Mouse (Mus musculus): ENCODE data around the gene Tcap. TPM values are rescaled to one million over a fixed set of nuclear protein-coding genes. Genes with fewer than 3 reads are reported as not detected.

Gene Tcap
- polyA plus RNA-seq, 1 experiment, result 83.8 TPM

DNA sequence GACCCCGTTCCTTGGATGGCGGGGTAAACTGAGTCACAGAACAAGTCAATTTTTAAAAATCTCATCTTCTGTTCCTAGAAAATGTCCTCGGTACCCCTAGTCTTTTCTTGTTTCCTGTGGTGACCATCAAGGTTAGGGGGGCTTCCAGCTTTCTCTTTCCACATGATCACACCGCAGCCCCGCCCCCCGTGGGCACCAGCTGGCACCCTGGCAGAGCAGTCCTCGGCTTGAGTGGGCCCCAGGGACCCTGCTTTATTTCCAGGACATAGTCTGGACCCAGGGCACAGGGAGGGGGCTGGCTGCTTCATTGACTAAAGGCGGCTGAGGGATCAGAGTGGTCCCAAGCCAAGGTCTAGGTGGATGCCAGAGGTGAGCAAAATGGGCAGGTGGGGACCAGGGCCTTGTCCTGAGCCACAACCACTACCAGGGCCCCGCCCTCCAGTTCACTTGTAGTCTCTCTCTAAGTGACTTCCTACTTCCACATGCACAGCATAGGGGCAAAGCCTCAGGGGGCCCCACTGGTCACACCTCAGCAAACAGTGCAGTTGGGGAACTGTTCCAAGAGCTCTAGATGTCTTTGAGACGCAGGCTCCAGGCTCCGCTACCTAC, 43.8 kb upstream of the Tcap start:
- H3K4me3 ChIP-seq (ENCODE audit: control insufficient read depth, insufficient read depth, low read length), result no peak overlapping the region
- WGBS, result 21% methylated on average over 11 of the region's 11 CpGs

DNA sequence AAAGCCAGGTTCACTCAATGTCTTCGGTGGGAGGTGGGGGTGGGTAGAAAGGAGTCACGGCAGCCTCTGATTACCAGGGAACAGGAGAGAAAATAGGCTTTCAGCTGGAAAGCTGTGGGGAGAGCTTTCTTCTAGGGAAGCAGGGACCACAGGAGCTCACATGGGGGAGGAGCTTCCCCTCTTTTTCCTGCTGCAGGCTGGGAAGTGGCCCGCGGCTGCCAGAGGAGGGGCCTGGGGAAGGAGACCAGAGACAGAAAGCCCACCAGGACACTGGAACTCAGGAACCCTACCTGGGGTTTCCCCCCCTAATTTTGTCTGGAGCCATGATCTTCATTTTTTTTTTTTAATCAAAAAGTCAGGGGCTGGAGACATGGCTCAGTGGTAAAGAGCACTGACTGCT, 43.0 kb upstream of the Tcap start:
- no peak overlapping the region for H3K27ac ChIP-seq (ENCODE audit: control insufficient read depth, insufficient read depth, low read length)
- H3K27me3 ChIP-seq (ENCODE audit: control insufficient read depth, insufficient read depth, low read length), result peaks cover 23% of the 10 kb centered on the region; the same call in 1 of the 2 replicates
- H3K36me3 ChIP-seq (ENCODE audit: control insufficient read depth, insufficient read depth, low read length), result no peaks in the 10 kb centered on the region
- WGBS, result 18% methylated on average over 4 of the region's 4 CpGs
- peaks cover 6% of the 10 kb centered on the region for H3K4me1 ChIP-seq (replicated peaks; ENCODE audit: control insufficient read depth, insufficient read depth, low read length)
- no peak overlapping the region for H3K4me3 ChIP-seq (ENCODE audit: control insufficient read depth, insufficient read depth, low read length)
- DNase-seq, result no peak
- TF ChIP-seq POLR2A (IDR thresholded peaks at IDR 0.05; ENCODE audit: control insufficient read depth, extremely low read depth, insufficient read depth, low read length, poor library complexity) (no peak), CTCF (IDR thresholded peaks at IDR 0.05; ENCODE audit: borderline replicate concordance, control insufficient read depth, extremely low read depth, insufficient read depth, low read length, poor library complexity) (no peak)

More for the DNA sequence above, 43.8 kb upstream of the Tcap start:
- no peak overlapping the region for H3K27ac ChIP-seq (ENCODE audit: control insufficient read depth, insufficient read depth, low read length)
- H3K27me3 ChIP-seq (ENCODE audit: control insufficient read depth, insufficient read depth, low read length), result peaks cover 29% of the 10 kb centered on the region
- DNase-seq, result no peak
- no peak for TF ChIP-seq POLR2A (IDR thresholded peaks at IDR 0.05; ENCODE audit: control insufficient read depth, extremely low read depth, insufficient read depth, low read length, poor library complexity)
- TF ChIP-seq CTCF (IDR thresholded peaks at IDR 0.05; ENCODE audit: borderline replicate concordance, control insufficient read depth, extremely low read depth, insufficient read depth, low read length, poor library complexity), result no peak
- H3K4me1 ChIP-seq (replicated peaks; ENCODE audit: control insufficient read depth, insufficient read depth, low read length), result peaks cover 6% of the 10 kb centered on the region
- H3K36me3 ChIP-seq (ENCODE audit: control insufficient read depth, insufficient read depth, low read length), result no peaks in the 10 kb centered on the region

DNA sequence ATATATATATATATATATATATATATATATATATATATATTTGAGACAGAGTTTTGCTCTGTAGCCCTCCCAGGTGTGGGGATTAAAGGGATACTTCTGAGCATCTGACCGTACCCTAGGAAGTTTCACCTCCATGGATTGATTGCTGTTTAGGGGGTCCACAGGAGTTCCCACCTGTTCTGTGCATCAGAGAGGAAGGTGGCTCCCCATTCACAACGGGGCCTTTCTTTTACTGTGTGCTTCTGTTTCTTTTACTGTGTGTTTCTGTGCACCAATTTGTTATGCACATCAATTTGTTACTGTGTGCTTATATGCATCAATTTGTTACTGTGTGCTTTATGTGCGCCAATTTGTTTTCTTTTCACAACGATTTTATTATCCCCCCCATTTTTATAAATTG, 42.4 kb upstream of the Tcap start:
- no peak for DNase-seq
- H3K27me3 ChIP-seq (ENCODE audit: control insufficient read depth, insufficient read depth, low read length), result peaks cover 19% of the 10 kb centered on the region; the same call in 1 of the 2 replicates
- TF ChIP-seq CTCF (IDR thresholded peaks at IDR 0.05; ENCODE audit: borderline replicate concordance, control insufficient read depth, extremely low read depth, insufficient read depth, low read length, poor library complexity) (no peak), POLR2A (IDR thresholded peaks at IDR 0.05; ENCODE audit: control insufficient read depth, extremely low read depth, insufficient read depth, low read length, poor library complexity) (no peak)
- H3K4me1 ChIP-seq (replicated peaks; ENCODE audit: control insufficient read depth, insufficient read depth, low read length), result peaks cover 6% of the 10 kb centered on the region
- H3K27ac ChIP-seq (ENCODE audit: control insufficient read depth, insufficient read depth, low read length), result no peak overlapping the region
- H3K4me3 ChIP-seq (ENCODE audit: control insufficient read depth, insufficient read depth, low read length), result no peak overlapping the region
- 69% methylated on average over 4 of the region's 4 CpGs for WGBS
- no peaks in the 10 kb centered on the region for H3K36me3 ChIP-seq (ENCODE audit: control insufficient read depth, insufficient read depth, low read length)

DNA sequence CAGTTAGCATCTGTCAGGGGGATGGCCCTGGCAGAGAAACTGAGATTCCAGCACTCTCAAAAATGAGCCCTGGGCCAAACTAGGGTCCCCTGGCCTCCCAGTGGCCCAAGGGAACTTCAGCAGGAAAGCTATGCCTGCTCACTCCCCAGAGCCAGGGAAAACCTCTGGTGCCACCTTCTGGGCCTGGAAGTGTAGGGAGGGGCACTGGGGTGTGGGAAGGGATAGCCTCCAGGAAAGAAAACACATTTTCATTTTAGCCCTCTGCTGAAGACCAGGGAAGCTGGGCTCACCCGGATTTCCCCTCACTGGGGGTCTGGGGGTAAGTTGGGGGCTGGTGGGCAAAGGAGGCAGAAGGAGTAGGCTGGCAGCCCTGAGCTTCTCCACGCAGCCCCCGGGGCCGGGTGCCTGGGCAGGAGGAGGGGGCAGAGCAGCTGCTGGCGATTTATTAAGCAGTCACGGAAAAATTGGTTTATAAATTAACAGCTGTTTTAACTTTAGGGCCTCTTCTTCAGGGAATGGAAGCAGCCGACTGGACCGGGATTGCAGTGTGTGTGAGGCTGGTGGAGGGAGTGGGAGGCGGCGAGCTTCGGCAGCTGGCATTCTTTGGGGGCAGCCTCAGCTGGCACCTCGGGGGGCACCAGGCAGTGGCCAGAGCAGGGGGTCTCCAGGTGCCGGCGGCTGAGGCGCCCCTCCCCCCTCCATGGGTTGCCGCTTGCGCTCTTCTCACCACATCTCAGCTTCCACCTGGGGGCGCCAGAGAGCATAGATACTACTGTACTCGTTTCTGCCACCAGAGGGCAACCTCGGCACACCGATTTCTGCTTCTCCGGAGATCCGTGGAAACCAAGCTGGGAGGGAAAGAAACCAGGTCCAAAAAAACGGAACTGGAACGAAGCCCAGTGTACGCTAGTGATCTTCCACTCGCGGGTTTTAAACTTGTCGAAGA, 41.3 kb upstream of the Tcap start:
- Histone ChIP-seq H3K4me1 (replicated peaks; ENCODE audit: control insufficient read depth, insufficient read depth, low read length) (peaks cover 2% of the 10 kb centered on the region), H3K27me3 (ENCODE audit: control insufficient read depth, insufficient read depth, low read length) (peaks cover 16% of the 10 kb centered on the region; the same call in 1 of the 2 replicates), H3K27ac (ENCODE audit: control insufficient read depth, insufficient read depth, low read length) (no peak overlapping the region), H3K4me3 (ENCODE audit: control insufficient read depth, insufficient read depth, low read length) (no peak overlapping the region), H3K36me3 (ENCODE audit: control insufficient read depth, insufficient read depth, low read length) (no peaks in the 10 kb centered on the region)
- DNase-seq, result peak; percentile 89
- 4% methylated on average over 29 of the region's 29 CpGs for WGBS
- no peak for TF ChIP-seq POLR2A (IDR thresholded peaks at IDR 0.05; ENCODE audit: control insufficient read depth, extremely low read depth, insufficient read depth, low read length, poor library complexity)
- peak; percentile 99 for TF ChIP-seq CTCF (IDR thresholded peaks at IDR 0.05; ENCODE audit: borderline replicate concordance, control insufficient read depth, extremely low read depth, insufficient read depth, low read length, poor library complexity)

DNA sequence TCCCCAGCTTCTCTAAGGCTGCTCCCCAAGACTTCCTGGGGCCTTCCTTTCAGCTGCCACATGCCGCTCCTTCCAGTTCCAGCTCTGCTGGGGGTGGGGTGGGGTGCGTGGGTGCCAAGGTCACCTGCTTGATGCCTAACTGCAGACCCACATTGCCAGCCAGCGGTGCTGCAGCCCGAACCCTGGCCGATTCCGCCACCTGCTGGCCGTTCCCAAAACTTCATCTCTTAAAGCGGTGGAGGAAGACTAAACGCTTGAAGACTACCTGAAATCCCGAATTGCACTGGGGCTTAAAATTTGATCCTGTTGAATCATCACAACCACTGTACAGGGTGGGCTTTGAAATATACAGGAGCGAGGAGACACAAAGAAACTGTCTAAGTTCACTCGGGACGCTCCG, 38.4 kb upstream of the Tcap start:
- H3K27me3 ChIP-seq (ENCODE audit: control insufficient read depth, insufficient read depth, low read length), result peaks cover 4% of the 10 kb centered on the region; the same call in 1 of the 2 replicates
- no peaks in the 10 kb centered on the region for H3K36me3 ChIP-seq (ENCODE audit: control insufficient read depth, insufficient read depth, low read length)
- peaks cover 9% of the 10 kb centered on the region for H3K4me1 ChIP-seq (replicated peaks; ENCODE audit: control insufficient read depth, insufficient read depth, low read length)
- no peak overlapping the region for H3K27ac ChIP-seq (ENCODE audit: control insufficient read depth, insufficient read depth, low read length)
- peak; percentile 85 for DNase-seq
- TF ChIP-seq POLR2A (IDR thresholded peaks at IDR 0.05; ENCODE audit: control insufficient read depth, extremely low read depth, insufficient read depth, low read length, poor library complexity) (no peak), CTCF (IDR thresholded peaks at IDR 0.05; ENCODE audit: borderline replicate concordance, control insufficient read depth, extremely low read depth, insufficient read depth, low read length, poor library complexity) (peak; percentile 92)
- WGBS, result 2% methylated on average over 14 of the region's 14 CpGs
- H3K4me3 ChIP-seq (ENCODE audit: control insufficient read depth, insufficient read depth, low read length), result no peak overlapping the region

DNA sequence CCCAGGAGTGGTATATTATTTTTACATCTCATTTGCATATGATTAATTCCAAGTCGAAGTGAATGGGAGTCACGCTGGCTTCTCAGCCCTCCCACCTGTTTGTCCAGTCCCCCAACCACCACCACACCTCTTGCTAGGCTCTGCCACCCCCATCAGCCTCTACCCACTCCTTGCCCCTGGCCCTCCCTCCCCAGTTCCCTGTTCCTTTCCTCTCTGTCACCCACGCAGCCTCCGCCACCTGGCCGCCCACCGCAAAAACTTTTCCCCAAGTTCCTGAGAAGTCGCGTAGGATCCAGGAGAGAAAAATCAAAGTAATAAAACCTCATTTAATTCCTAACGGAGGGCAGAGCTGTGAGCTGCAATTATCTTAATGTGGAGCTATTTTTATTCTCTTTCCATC, 37.4 kb upstream of the Tcap start:
- peaks cover 9% of the 10 kb centered on the region for H3K4me1 ChIP-seq (replicated peaks; ENCODE audit: control insufficient read depth, insufficient read depth, low read length)
- TF ChIP-seq POLR2A (IDR thresholded peaks at IDR 0.05; ENCODE audit: control insufficient read depth, extremely low read depth, insufficient read depth, low read length, poor library complexity) (no peak), CTCF (IDR thresholded peaks at IDR 0.05; ENCODE audit: borderline replicate concordance, control insufficient read depth, extremely low read depth, insufficient read depth, low read length, poor library complexity) (no peak)
- WGBS, result 11% methylated on average over 9 of the region's 9 CpGs
- no peak for DNase-seq
- no peak overlapping the region for H3K27ac ChIP-seq (ENCODE audit: control insufficient read depth, insufficient read depth, low read length)
- no peak overlapping the region for H3K4me3 ChIP-seq (ENCODE audit: control insufficient read depth, insufficient read depth, low read length)
- H3K27me3 ChIP-seq (ENCODE audit: control insufficient read depth, insufficient read depth, low read length), result peaks cover 4% of the 10 kb centered on the region; the same call in 1 of the 2 replicates
- no peaks in the 10 kb centered on the region for H3K36me3 ChIP-seq (ENCODE audit: control insufficient read depth, insufficient read depth, low read length)

Measured in thymus, adult 2 months (tissue).